Mouse (Mus musculus): ENCODE data around the gene Rpe. TPM values are rescaled to one million over a fixed set of nuclear protein-coding genes. Genes with fewer than 3 reads are reported as not detected.

Gene Rpe
- 0.52 and 0.63 TPM in 2 replicates for polyA plus RNA-seq (2012)

DNA sequence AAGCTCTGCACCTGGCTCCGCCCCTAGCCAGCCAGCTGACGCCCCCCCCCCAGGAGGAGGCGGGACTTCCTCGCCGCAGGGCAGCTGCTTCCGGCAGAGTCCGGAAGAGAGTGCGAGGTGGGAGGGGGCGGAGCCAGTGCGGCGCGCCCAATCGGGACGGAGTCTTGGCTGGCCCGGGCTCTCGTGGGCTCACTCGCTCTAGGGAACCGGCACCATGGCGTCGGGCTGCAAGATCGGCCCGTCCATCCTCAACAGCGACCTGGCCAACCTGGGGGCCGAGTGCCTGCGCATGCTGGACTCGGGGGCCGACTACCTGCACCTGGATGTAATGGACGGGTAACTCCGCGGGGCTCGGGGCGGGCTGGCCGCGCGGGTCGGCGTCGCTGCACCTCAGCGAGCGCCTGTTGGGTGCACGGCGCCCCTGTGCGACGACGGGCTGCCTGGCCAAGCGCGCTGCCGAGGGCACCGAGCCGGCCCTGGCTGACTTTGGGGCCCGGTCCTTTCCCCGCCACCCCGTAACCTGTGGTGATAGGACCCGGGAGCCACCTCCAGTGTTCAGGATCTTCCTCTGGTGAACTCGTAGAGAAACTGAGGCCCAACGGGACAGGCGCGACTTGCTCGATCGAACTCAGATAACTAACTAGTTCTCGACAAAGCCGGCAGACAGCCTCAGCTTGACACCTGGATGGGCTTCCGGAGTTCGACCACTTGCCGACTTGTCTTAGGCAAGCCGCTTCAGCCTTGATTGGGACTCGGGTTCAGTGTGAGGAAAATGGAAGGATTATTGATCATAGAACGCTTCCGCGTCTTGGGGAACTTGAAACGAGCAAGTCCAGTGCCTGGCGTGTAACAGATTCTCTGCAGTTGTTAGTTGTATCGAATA is at the start of gene Rpe:
Gene Rpe (plus strand): TSS at position 139 of the 883 bp plus-strand sequence.
- peak within 1 kb of the TSS; percentile 88 for H3K4me3 ChIP-seq (replicated peaks)
- no peaks in the 10 kb centered on the region for H3K9me3 ChIP-seq (ENCODE audit: control insufficient read depth, low read length)
- H3K36me3 ChIP-seq (ENCODE audit: control insufficient read depth) = peaks cover 11% of the 10 kb centered on the region
- TF ChIP-seq TAL1 (IDR thresholded peaks at IDR 0.05; ENCODE audit: low read length) (no peak), GATA1 (IDR thresholded peaks at IDR 0.05; ENCODE audit: low read length) (no peak)
- peaks cover 29% of the 10 kb centered on the region for H3K4me1 ChIP-seq (ENCODE audit: control insufficient read depth)
- no peaks in the 10 kb centered on the region for H3K27me3 ChIP-seq (ENCODE audit: control insufficient read depth)

DNA sequence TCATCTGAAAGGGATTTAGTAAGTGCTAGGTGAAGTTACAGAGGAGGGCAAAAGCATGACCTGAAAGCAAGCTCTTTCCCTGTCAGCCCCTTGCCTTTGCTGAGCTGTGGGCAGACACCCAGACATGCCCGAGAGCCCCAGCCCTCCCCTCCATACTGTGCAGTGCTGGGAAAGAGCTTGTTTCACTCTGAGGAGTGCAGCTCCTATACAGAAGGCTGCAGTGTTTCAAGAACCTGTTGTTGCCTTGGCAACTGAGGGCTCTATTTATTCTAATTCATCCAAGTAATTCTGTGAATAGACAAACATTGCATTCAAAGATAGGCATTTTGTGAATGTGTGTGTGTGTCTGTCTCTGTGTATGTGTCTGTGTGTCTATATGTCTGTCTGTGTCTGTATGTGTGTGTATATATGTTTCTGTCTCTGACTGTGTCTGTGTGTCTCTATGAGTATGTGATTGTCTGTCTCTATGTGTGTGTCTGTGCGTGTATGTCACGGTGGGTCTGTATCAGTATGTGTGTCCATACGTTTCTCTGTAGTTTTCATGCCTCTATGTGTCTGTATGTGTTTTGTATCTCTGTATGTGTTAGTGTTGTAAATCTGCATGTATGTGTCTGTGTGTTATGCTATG is 45.4 kb upstream of the Rpe start:
- H3K4me3 ChIP-seq (replicated peaks) = no peak overlapping the region
- no peaks in the 10 kb centered on the region for H3K27me3 ChIP-seq (ENCODE audit: control insufficient read depth)
- no peaks in the 10 kb centered on the region for H3K4me1 ChIP-seq (ENCODE audit: control insufficient read depth)
- no peaks in the 10 kb centered on the region for H3K9me3 ChIP-seq (ENCODE audit: control insufficient read depth, low read length)
- H3K36me3 ChIP-seq (ENCODE audit: control insufficient read depth) = no peaks in the 10 kb centered on the region
- TF ChIP-seq GATA1 (IDR thresholded peaks at IDR 0.05; ENCODE audit: low read length) = no peak
- TF ChIP-seq TAL1 (IDR thresholded peaks at IDR 0.05; ENCODE audit: low read length) = no peak

DNA sequence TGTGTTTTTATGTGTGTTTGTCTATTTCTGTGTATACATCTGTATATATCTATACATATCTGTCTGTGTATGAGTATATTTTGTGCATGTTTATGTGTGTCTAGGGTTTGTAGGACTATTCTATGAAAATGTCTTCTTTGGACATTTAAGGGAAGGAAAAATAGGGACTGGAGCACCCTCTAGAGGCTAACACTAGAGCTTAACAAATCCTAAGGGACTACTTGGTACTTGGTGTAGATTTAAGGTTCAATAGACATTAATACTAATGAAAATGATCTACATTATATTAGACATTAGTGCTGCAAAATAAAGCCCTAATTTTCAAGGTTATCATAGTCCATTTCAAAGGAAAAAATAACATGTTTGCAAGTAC is 44.9 kb upstream of the Rpe start:
- no peaks in the 10 kb centered on the region for H3K36me3 ChIP-seq (ENCODE audit: control insufficient read depth)
- no peak for TF ChIP-seq TAL1 (IDR thresholded peaks at IDR 0.05; ENCODE audit: low read length)
- TF ChIP-seq GATA1 (IDR thresholded peaks at IDR 0.05; ENCODE audit: low read length) = no peak
- H3K4me1 ChIP-seq (ENCODE audit: control insufficient read depth) = no peaks in the 10 kb centered on the region
- no peaks in the 10 kb centered on the region for H3K27me3 ChIP-seq (ENCODE audit: control insufficient read depth)
- H3K4me3 ChIP-seq (replicated peaks) = no peak overlapping the region
- no peaks in the 10 kb centered on the region for H3K9me3 ChIP-seq (ENCODE audit: control insufficient read depth, low read length)

DNA sequence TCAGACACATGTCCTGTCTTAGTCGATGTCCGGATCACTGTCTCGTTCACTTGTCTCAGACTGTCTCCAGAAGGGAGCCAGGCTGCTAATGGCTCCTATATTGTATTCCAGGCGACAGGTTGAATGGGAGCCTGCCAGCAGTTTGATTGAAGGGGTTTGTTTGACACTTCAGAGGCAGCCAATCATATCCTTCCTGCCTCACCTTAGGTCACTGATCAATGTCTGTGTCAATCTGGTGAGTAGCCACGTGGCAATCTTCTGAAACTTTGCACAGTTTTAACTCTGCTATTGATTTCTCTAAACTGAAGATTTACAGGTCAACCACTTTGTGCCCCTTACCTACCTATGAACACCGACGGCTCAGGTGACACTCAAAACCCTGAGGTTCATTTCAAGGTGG is 29.2 kb upstream of the Rpe start:
- Histone ChIP-seq H3K4me3 (replicated peaks) (no peak overlapping the region), H3K27me3 (ENCODE audit: control insufficient read depth) (no peaks in the 10 kb centered on the region), H3K9me3 (ENCODE audit: control insufficient read depth, low read length) (no peaks in the 10 kb centered on the region), H3K36me3 (ENCODE audit: control insufficient read depth) (no peaks in the 10 kb centered on the region), H3K4me1 (ENCODE audit: control insufficient read depth) (no peaks in the 10 kb centered on the region)
- TF ChIP-seq TAL1 (IDR thresholded peaks at IDR 0.05; ENCODE audit: low read length) (no peak), GATA1 (IDR thresholded peaks at IDR 0.05; ENCODE audit: low read length) (no peak)

DNA sequence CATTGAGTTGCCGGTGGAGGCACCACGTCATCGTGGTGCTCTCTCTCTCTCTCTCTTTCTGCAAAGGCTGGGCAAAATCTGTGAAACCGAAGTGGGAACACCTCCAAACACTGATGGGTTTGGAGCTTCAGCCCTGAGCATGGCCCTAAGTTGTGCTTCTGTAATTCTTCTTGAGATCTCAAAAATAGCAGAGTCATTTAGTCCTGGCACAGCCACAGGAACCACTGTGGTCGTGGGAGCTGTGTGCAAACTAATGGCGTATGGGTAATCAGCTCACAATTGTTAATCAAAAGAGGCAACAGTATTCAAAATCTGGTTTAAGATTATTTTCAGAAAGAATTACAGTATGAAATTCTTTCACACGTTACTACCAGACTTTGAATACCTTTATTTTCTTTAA is 27.8 kb upstream of the Rpe start:
- H3K27me3 ChIP-seq (ENCODE audit: control insufficient read depth) = no peaks in the 10 kb centered on the region
- no peak overlapping the region for H3K4me3 ChIP-seq (replicated peaks)
- no peaks in the 10 kb centered on the region for H3K36me3 ChIP-seq (ENCODE audit: control insufficient read depth)
- TF ChIP-seq GATA1 (IDR thresholded peaks at IDR 0.05; ENCODE audit: low read length) (no peak), TAL1 (IDR thresholded peaks at IDR 0.05; ENCODE audit: low read length) (no peak)
- no peaks in the 10 kb centered on the region for H3K4me1 ChIP-seq (ENCODE audit: control insufficient read depth)
- no peaks in the 10 kb centered on the region for H3K9me3 ChIP-seq (ENCODE audit: control insufficient read depth, low read length)

DNA sequence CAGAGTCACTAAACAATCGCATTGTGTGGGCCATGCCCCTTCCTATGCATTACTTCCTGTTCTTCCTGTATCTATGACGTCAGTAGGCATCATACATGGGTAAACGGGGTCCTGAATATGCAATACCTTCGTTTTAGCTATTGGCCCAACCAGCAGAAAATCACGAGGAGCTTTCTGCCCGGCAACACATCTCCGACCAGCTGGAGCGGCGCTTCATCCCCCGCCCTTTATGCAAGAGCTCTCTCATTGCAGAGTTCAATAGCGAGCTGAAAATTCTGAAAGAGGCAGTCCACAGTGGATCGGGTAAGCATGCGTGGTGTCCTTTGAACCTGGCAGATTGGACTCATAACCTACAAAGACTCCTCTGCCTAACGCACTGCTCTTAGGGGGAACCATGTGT is 22.7 kb upstream of the Rpe start:
- Histone ChIP-seq H3K4me3 (replicated peaks) (no peak overlapping the region), H3K36me3 (ENCODE audit: control insufficient read depth) (no peaks in the 10 kb centered on the region), H3K4me1 (ENCODE audit: control insufficient read depth) (no peaks in the 10 kb centered on the region), H3K27me3 (ENCODE audit: control insufficient read depth) (no peaks in the 10 kb centered on the region), H3K9me3 (ENCODE audit: control insufficient read depth, low read length) (no peaks in the 10 kb centered on the region)
- TF ChIP-seq TAL1 (IDR thresholded peaks at IDR 0.05; ENCODE audit: low read length) = no peak
- no peak for TF ChIP-seq GATA1 (IDR thresholded peaks at IDR 0.05; ENCODE audit: low read length)

DNA sequence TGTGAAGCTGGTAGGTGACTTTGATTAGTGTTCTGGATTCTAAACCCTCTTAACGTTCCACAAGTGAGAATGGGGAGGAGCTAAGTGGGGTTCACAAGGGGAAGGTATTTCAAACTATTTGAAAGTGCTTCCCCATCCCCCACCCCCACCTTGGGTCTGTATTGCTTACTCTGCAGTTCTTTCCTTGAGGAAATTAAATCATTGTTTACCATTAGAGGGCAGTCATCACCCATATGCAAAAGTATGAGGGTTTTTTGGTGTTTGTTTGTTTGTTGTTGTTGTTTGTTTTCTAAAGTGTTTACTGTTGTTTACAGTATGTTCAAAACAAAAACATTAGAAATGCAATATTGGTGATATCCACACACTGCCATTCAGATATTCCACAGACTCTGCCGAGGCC is 22.0 kb upstream of the Rpe start:
- H3K36me3 ChIP-seq (ENCODE audit: control insufficient read depth) = no peaks in the 10 kb centered on the region
- H3K4me3 ChIP-seq (replicated peaks) = no peak overlapping the region
- no peaks in the 10 kb centered on the region for H3K27me3 ChIP-seq (ENCODE audit: control insufficient read depth)
- no peaks in the 10 kb centered on the region for H3K4me1 ChIP-seq (ENCODE audit: control insufficient read depth)
- no peaks in the 10 kb centered on the region for H3K9me3 ChIP-seq (ENCODE audit: control insufficient read depth, low read length)
- TF ChIP-seq GATA1 (IDR thresholded peaks at IDR 0.05; ENCODE audit: low read length) = no peak
- TF ChIP-seq TAL1 (IDR thresholded peaks at IDR 0.05; ENCODE audit: low read length) = no peak

DNA sequence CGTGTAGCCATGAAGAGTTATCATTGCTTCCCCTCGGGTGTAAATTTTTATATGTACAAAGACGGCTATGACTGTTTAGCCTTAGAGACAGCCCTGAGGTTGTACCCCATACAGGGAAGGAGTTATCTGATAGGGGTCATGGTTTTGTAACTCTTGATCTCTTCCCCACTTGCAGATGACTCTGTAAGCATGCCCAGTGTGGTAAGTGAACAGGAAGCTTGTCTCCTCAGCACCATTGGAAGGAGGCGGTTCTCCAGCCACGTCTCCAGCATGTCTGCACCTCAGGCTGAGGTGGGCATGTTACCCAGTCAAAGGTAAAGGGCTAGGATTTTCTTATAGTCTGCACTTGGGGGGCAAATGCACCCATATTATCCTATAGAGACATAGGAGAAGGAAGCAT is 17.7 kb upstream of the Rpe start:
- Histone ChIP-seq H3K4me1 (ENCODE audit: control insufficient read depth) (no peaks in the 10 kb centered on the region), H3K4me3 (replicated peaks) (no peak overlapping the region), H3K9me3 (ENCODE audit: control insufficient read depth, low read length) (no peaks in the 10 kb centered on the region), H3K27me3 (ENCODE audit: control insufficient read depth) (no peaks in the 10 kb centered on the region), H3K36me3 (ENCODE audit: control insufficient read depth) (no peaks in the 10 kb centered on the region)
- TF ChIP-seq TAL1 (IDR thresholded peaks at IDR 0.05; ENCODE audit: low read length) = no peak
- TF ChIP-seq GATA1 (IDR thresholded peaks at IDR 0.05; ENCODE audit: low read length) = no peak

DNA sequence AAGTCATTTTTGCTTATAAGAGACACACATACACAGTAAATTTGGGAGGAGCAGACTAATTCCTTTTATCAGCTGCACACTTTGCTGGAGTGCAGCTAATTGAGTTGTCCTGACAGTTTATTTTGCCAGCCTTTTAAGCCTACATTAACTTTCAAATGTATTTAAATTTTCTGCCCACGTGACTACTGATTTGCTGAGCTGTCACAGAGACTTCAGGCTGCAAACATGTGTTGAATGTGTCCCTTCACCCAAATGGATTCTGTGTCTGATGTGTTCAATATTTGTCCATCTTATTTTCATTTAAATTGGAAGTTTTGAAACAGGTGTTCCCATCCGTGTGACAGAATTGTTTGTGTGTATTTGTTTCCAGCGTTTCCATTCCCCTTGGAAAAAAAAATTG is 8.9 kb upstream of the Rpe start:
- H3K27me3 ChIP-seq (ENCODE audit: control insufficient read depth) = peaks cover 3% of the 10 kb centered on the region
- no peak for TF ChIP-seq GATA1 (IDR thresholded peaks at IDR 0.05; ENCODE audit: low read length)
- TF ChIP-seq TAL1 (IDR thresholded peaks at IDR 0.05; ENCODE audit: low read length) = no peak
- H3K4me3 ChIP-seq (replicated peaks) = no peak overlapping the region
- no peaks in the 10 kb centered on the region for H3K9me3 ChIP-seq (ENCODE audit: control insufficient read depth, low read length)
- H3K4me1 ChIP-seq (ENCODE audit: control insufficient read depth) = no peaks in the 10 kb centered on the region
- H3K36me3 ChIP-seq (ENCODE audit: control insufficient read depth) = no peaks in the 10 kb centered on the region
